Mouse (Mus musculus) lung, embryonic 14.5 days (tissue): ENCODE measurements around the gene Dhcr24. TPM values are rescaled to one million over a fixed set of nuclear protein-coding genes. Genes with fewer than 3 reads are reported as not detected.
A peak's percentile ranks its signal among the peaks of the same experiment; 100 is the strongest.

Source experiments
- ATAC-seq: fragments of 200-750 bp; cut with Nextera tagmentation; 2 replicates; pipeline ENCODE4 v1.8.0; 2017; ENCODE audit warnings: mild to moderate bottlenecking, moderate TSS enrichment, moderate library complexity; ENCODE audit not compliant: insufficient read depth
- DNase-seq: peaks from one replicate; pipeline ENCODE4 v3.0.0-alpha.2; 2015
- H3K27ac ChIP-seq: fragments of 300-500 bp; sonication (generic); 2 replicates; pipeline ENCODE4 v1.5.1; 2014; ENCODE audit warnings: low read depth, mild to moderate bottlenecking, moderate library complexity
- H3K27me3 ChIP-seq: fragments of 300-500 bp; sonication (generic); 2 replicates; pipeline ENCODE4 v1.6.1; 2014; ENCODE audit warnings: low read length, control low read depth; ENCODE audit not compliant: insufficient read depth
- H3K36me3 ChIP-seq: fragments of 300-500 bp; sonication (generic); 2 replicates; pipeline ENCODE4 v1.6.1; 2014; ENCODE audit warnings: control low read depth; ENCODE audit not compliant: insufficient read depth
- H3K4me1 ChIP-seq: fragments of 300-500 bp; sonication (generic); 2 replicates; pipeline ENCODE4 v1.6.1; 2014; ENCODE audit warnings: antibody characterized with exemption, control low read depth; ENCODE audit not compliant: insufficient read depth
- H3K4me2 ChIP-seq: fragments of 300-500 bp; sonication (generic); 2 replicates; pipeline ENCODE4 v1.6.1; 2014; ENCODE audit warnings: mild to moderate bottlenecking
- H3K4me3 ChIP-seq: fragments of 300-500 bp; sonication (generic); 2 replicates; pipeline ENCODE4 v1.5.1; 2014; ENCODE audit warnings: low read depth, low read length
- H3K9ac ChIP-seq: fragments of 300-500 bp; sonication (generic); 2 replicates; pipeline ENCODE4 v1.6.1; 2014
- H3K9me3 ChIP-seq: fragments of 300-500 bp; sonication (generic); 2 replicates; pipeline ENCODE4 v1.6.1; 2016; ENCODE audit warnings: low read depth, low read length, control low read depth
- CTCF ChIP-seq: IDR thresholded peaks from 2 replicates; pipeline ENCODE4 v1.5.1; 2016; ENCODE audit warnings: antibody characterized with exemption, low read depth
- WGBS: fragments of 180-500 bp; shearing (Covaris S2); extraction: QIAGEN DNeasy Blood & Tissue Kit; methylation state at CpG from one replicate; pipeline ENCODE4 v1.1.7; 2014; 5-methylcytosine and 5-hydroxymethylcytosine counted together
- polyA plus RNA-seq: library from polyadenylated mRNA; unstranded; fragments of >200 nt; fragmentation: Nextera tagmentation; extraction: Ambion mirVana; gene quantifications from 2 replicates; pipeline ENCODE4 v1.2.1, GENCODE M21; 2014

Dhcr24 gene
- polyA plus RNA-seq, 1 experiment from 2014 or later: 25.0 TPM

GRCm38 (mm10) chr4:106529375-106530112 lies 31.3 kb upstream of the Dhcr24 start:
- WGBS: 13% methylated on average over 17 of the region's 17 CpGs

GRCm38 (mm10) chr4:106530113-106530482 lies 30.7 kb upstream of the Dhcr24 start:
- no peak overlapping the region for H3K27ac ChIP-seq
- WGBS: 63% methylated on average over 9 of the region's 9 CpGs
- ATAC-seq (peak; percentile 30; the same call in 1 of the 2 replicates), DNase-seq (no peak)
- H3K4me3 ChIP-seq: no peak overlapping the region
- H3K4me1 ChIP-seq: no peaks in the 10 kb centered on the region
- no peaks in the 10 kb centered on the region for H3K9me3 ChIP-seq
- no peaks in the 10 kb centered on the region for H3K27me3 ChIP-seq
- no peak overlapping the region for H3K4me2 ChIP-seq
- H3K9ac ChIP-seq: no peak overlapping the region
- no peak for TF ChIP-seq CTCF
- H3K36me3 ChIP-seq: no peaks in the 10 kb centered on the region

More at GRCm38 (mm10) chr4:106529375-106530112, 31.3 kb upstream of the Dhcr24 start:
- TF ChIP-seq CTCF: peak; percentile 100
- no peaks in the 10 kb centered on the region for H3K36me3 ChIP-seq
- no peak overlapping the region for H3K27ac ChIP-seq
- H3K4me3 ChIP-seq: no peak overlapping the region
- H3K9me3 ChIP-seq: no peaks in the 10 kb centered on the region
- H3K27me3 ChIP-seq: no peaks in the 10 kb centered on the region
- 0 out of 2 replicates have a peak overlapping the region, but pooled peaks have one; percentile 2 for H3K9ac ChIP-seq
- ATAC-seq (peak; percentile 93), DNase-seq (peak; percentile 98)
- peak overlapping the region; percentile 54 for H3K4me2 ChIP-seq
- H3K4me1 ChIP-seq: no peaks in the 10 kb centered on the region

GRCm38 (mm10) chr4:106533421-106534080 lies 27.3 kb upstream of the Dhcr24 start:
- 31% methylated on average over 7 of the region's 7 CpGs for WGBS
- Histone ChIP-seq H3K9me3 (no peaks in the 10 kb centered on the region), H3K27me3 (no peaks in the 10 kb centered on the region), H3K4me3 (no peak overlapping the region), H3K4me2 (no peak overlapping the region), H3K27ac (no peak overlapping the region), H3K9ac (no peak overlapping the region), H3K36me3 (no peaks in the 10 kb centered on the region), H3K4me1 (no peaks in the 10 kb centered on the region)
- ATAC-seq: no peak
- 0 out of 2 replicates have a peak, but pooled peaks have one; percentile 36 for TF ChIP-seq CTCF
- DNase-seq: peak; percentile 15

GRCm38 (mm10) chr4:106534256-106534655 lies 26.6 kb upstream of the Dhcr24 start:
- no peak for TF ChIP-seq CTCF
- DNase-seq (no peak), ATAC-seq (no peak)
- Histone ChIP-seq H3K9me3 (no peaks in the 10 kb centered on the region), H3K36me3 (no peaks in the 10 kb centered on the region), H3K9ac (no peak overlapping the region), H3K4me1 (no peaks in the 10 kb centered on the region), H3K4me3 (no peak overlapping the region), H3K27ac (no peak overlapping the region), H3K4me2 (no peak overlapping the region), H3K27me3 (no peaks in the 10 kb centered on the region)
- 38% methylated on average over 7 of the region's 7 CpGs for WGBS

- Histone ChIP-seq H3K4me1 (no peaks in the 10 kb centered on the region), H3K27me3 (no peaks in the 10 kb centered on the region), H3K9me3 (no peaks in the 10 kb centered on the region), H3K27ac (no peak overlapping the region), H3K4me3 (no peak overlapping the region), H3K9ac (no peak overlapping the region), H3K4me2 (no peak overlapping the region), H3K36me3 (no peaks in the 10 kb centered on the region)
- TF ChIP-seq CTCF: no peak
- 84% methylated on average over 5 of the region's 5 CpGs for WGBS
- DNase-seq: no peak
- ATAC-seq: no peak
Observed at GRCm38 (mm10) chr4:106539756-106540155, 21.1 kb upstream of the Dhcr24 start.

GRCm38 (mm10) chr4:106541491-106541890 lies 19.3 kb upstream of the Dhcr24 start:
- TF ChIP-seq CTCF: no peak
- Histone ChIP-seq H3K36me3 (no peaks in the 10 kb centered on the region), H3K4me3 (no peak overlapping the region), H3K4me1 (no peaks in the 10 kb centered on the region), H3K27ac (no peak overlapping the region), H3K4me2 (no peak overlapping the region), H3K9me3 (no peaks in the 10 kb centered on the region), H3K9ac (no peak overlapping the region), H3K27me3 (no peaks in the 10 kb centered on the region)
- DNase-seq: no peak
- WGBS: 55% methylated on average over 3 of the region's 3 CpGs
- no peak for ATAC-seq

- Histone ChIP-seq H3K9me3 (no peaks in the 10 kb centered on the region), H3K27ac (no peak overlapping the region), H3K36me3 (no peaks in the 10 kb centered on the region), H3K4me1 (no peaks in the 10 kb centered on the region), H3K4me3 (no peak overlapping the region), H3K27me3 (no peaks in the 10 kb centered on the region), H3K9ac (no peak overlapping the region), H3K4me2 (no peak overlapping the region)
- no peak for TF ChIP-seq CTCF
- DNase-seq: no peak
- no peak for ATAC-seq
- 70% methylated on average over 2 of the region's 2 CpGs for WGBS
Observed at GRCm38 (mm10) chr4:106542211-106542610, 18.6 kb upstream of the Dhcr24 start.
